Mouse (Mus musculus) midbrain, embryonic 14.5 days (tissue): ENCODE data around the gene Pycr1. TPM values are rescaled to one million over a fixed set of nuclear protein-coding genes. Genes with fewer than 3 reads are reported as not detected.
A peak's percentile ranks its signal among the peaks of the same experiment; 100 is the strongest.

ENCODE experiments used
- ATAC-seq: fragments of 200-750 bp; cut with Nextera tagmentation; 2 replicates; pipeline ENCODE4 v1.8.0; 2017; ENCODE audit warnings: moderate number of reproducible peaks, moderate library complexity; ENCODE audit not compliant: low FRiP score, low TSS enrichment
- DNase-seq: peaks from one replicate; pipeline ENCODE4 v3.0.0-alpha.2; 2015
- H3K27ac ChIP-seq: fragments of 300-500 bp; sonication (generic); replicated peaks from 2 replicates; pipeline ENCODE4 v1.5.1; 2014; ENCODE audit warnings: mild to moderate bottlenecking, low read depth, low read length, moderate library complexity
- H3K27me3 ChIP-seq: fragments of 300-500 bp; sonication (generic); 2 replicates; pipeline ENCODE4 v1.6.1; 2014; ENCODE audit warnings: low read length, control low read depth, mixed read lengths; ENCODE audit not compliant: control insufficient read depth, insufficient read depth
- H3K36me3 ChIP-seq: fragments of 300-500 bp; sonication (generic); 2 replicates; pipeline ENCODE4 v1.6.1; 2014; ENCODE audit warnings: low read length, control low read depth; ENCODE audit not compliant: control insufficient read depth, insufficient read depth
- H3K4me1 ChIP-seq: fragments of 300-500 bp; sonication (generic); 2 replicates; pipeline ENCODE4 v1.6.1; 2014; ENCODE audit warnings: mild to moderate bottlenecking, antibody characterized with exemption, low read length, control low read depth; ENCODE audit not compliant: control insufficient read depth, insufficient read depth
- H3K4me2 ChIP-seq: fragments of 300-500 bp; sonication (generic); 2 replicates; pipeline ENCODE4 v1.6.1; 2014; ENCODE audit warnings: mild to moderate bottlenecking, low read length, moderate library complexity
- H3K4me3 ChIP-seq: fragments of 300-500 bp; sonication (generic); replicated peaks from 2 replicates; pipeline ENCODE4 v1.5.1; 2014; ENCODE audit warnings: low read depth, low read length
- H3K9ac ChIP-seq: fragments of 300-500 bp; sonication (generic); replicated peaks from 2 replicates; pipeline ENCODE4 v1.6.1; 2014; ENCODE audit warnings: mild to moderate bottlenecking, low read length, moderate library complexity
- H3K9me3 ChIP-seq: fragments of 300-500 bp; sonication (generic); 2 replicates; pipeline ENCODE4 v1.6.1; 2016; ENCODE audit warnings: low read length, control low read depth, mixed read lengths; ENCODE audit not compliant: control insufficient read depth
- WGBS: fragments of 180-500 bp; shearing (Covaris S2); extraction: QIAGEN DNeasy Blood & Tissue Kit; methylation state at CpG from one replicate; pipeline ENCODE4 v1.1.7; 2014; 5-methylcytosine and 5-hydroxymethylcytosine counted together
- polyA plus RNA-seq: library from polyadenylated mRNA; unstranded; fragments of >200 nt; fragmentation: Nextera tagmentation; extraction: Ambion mirVana; gene quantifications from 2 replicates; pipeline ENCODE4 v1.2.1, GENCODE M21; 2014

Pycr1 gene
- polyA plus RNA-seq, 1 experiment from 2014 or later: 18.5 TPM

DNA sequence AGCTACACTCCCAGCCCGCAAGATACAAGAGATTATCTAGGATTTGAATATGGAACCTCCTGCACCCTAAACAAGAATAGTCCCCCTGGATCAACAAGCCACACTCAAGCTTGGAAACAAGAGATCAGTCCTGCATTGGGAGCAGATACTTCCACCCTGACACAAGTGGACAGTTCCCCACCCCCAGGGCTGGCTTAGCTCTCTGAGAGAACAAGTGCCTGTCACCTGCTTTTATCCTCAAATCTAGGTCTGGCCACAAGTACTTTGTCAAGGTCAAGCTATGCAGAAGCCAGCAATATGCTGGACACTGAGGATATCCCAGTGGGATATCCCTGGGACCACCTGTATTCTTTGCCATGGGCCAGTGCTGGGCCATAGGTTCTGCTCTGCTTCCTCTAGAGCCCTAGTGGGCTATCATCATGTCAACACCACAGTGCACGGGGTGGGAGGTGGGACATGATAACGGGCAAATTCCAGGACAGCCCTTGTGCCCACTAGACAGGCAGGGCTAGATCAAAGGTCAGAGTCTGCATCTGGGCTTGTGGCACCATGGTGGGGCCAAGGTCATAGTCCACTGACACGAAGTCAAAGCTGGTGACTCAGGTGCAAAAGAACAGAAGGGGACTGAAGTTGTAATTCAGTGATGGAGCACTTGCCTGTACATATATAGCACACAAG lies 26.8 kb downstream of the Pycr1 start:
- Histone ChIP-seq H3K27me3 (no peaks in the 10 kb centered on the region), H3K4me3 (peak overlapping the region; percentile 62), H3K4me2 (peak overlapping the region; percentile 72), H3K4me1 (peaks cover 7% of the 10 kb centered on the region), H3K36me3 (peaks cover 65% of the 10 kb centered on the region), H3K9ac (peak overlapping the region; percentile 75), H3K9me3 (no peaks in the 10 kb centered on the region), H3K27ac (peak overlapping the region; percentile 83)
- ATAC-seq: no peak
- 44% methylated on average over 4 of the region's 4 CpGs for WGBS
- no peak for DNase-seq

DNA sequence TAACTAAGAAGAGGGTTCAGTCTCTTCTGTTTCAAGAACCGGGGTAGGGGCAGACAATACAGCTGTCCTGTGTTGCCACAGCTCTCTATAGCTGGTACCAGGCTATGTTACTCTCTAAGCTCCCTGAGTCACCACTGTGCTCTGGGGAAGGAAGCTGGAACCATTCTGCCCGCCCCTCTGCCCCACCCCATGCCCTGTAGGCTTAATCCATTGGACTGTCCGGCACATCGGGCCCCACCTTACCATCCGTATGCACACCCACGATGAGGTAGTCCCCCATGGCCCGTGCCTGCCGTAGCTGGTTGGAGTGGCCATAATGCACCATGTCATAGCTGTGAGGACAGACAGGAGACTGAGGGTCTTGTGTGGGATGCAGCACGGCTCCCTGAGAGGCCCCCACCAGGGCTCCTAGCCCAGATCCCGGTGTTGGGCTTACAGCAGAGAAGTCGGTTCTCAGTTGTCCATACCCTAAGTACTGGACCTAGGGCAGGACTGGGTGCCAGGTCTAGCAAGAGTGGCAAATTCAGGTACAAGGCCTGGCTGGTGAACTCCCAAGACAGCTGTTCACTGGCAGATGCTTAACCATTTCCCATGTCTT lies 27.9 kb downstream of the Pycr1 start:
- Histone ChIP-seq H3K4me2 (no peak overlapping the region), H3K27me3 (no peaks in the 10 kb centered on the region), H3K4me1 (peaks cover 7% of the 10 kb centered on the region), H3K9me3 (no peaks in the 10 kb centered on the region), H3K27ac (no peak overlapping the region), H3K9ac (no peak overlapping the region), H3K4me3 (no peak overlapping the region), H3K36me3 (peaks cover 65% of the 10 kb centered on the region)
- DNase-seq (no peak), ATAC-seq (no peak)
- 89% methylated on average over 11 of the region's 11 CpGs for WGBS

DNA sequence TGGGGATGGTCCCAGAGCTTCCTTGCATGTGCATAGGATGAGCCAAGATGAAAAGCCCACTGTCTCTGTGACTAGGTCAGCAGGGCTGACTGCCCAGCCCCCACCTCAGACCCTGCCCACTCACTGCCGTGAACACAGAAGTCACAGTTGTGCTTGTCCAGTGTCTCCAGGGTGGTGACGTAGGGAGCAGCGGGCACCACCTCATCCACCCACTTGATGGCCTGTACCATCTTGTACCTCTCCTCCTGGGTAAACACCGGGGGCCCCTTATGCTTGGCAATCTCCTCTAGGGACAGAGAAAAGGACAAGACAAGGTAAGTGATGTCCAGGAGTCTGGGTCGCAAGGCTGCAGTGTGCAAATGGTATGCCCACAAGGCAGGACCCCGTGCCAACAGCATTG lies 28.4 kb downstream of the Pycr1 start:
- Histone ChIP-seq H3K36me3 (peaks cover 65% of the 10 kb centered on the region), H3K4me2 (no peak overlapping the region), H3K4me1 (peaks cover 7% of the 10 kb centered on the region), H3K9ac (no peak overlapping the region), H3K27me3 (no peaks in the 10 kb centered on the region), H3K4me3 (no peak overlapping the region), H3K27ac (no peak overlapping the region), H3K9me3 (no peaks in the 10 kb centered on the region)
- WGBS: 93% methylated on average over 6 of the region's 6 CpGs
- DNase-seq (no peak), ATAC-seq (no peak)

DNA sequence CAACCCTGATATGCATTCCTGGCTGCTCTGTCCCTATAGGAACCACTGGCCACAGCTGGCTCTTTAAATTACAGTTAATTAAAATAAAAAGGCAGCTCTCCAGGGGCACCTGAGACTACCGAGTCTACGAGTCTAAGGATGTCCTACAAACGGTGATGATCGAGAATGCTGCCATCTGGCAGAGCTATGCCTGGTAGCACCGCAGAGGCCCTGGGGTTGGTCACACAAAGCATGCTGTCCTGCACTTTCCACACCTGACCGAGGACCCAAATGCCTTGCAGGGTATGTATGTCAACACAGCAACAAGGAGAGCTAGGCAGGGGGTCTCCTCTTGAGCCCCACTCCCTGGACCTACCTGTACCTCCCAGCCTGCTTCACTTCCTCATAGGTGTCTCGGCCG lies 29.6 kb downstream of the Pycr1 start:
- Histone ChIP-seq H3K4me3 (no peak overlapping the region), H3K27me3 (no peaks in the 10 kb centered on the region), H3K9me3 (no peaks in the 10 kb centered on the region), H3K4me1 (peaks cover 7% of the 10 kb centered on the region), H3K4me2 (no peak overlapping the region), H3K9ac (no peak overlapping the region), H3K27ac (no peak overlapping the region), H3K36me3 (peaks cover 64% of the 10 kb centered on the region)
- no peak for DNase-seq
- ATAC-seq: no peak
- 85% methylated on average over 8 of the region's 8 CpGs for WGBS

DNA sequence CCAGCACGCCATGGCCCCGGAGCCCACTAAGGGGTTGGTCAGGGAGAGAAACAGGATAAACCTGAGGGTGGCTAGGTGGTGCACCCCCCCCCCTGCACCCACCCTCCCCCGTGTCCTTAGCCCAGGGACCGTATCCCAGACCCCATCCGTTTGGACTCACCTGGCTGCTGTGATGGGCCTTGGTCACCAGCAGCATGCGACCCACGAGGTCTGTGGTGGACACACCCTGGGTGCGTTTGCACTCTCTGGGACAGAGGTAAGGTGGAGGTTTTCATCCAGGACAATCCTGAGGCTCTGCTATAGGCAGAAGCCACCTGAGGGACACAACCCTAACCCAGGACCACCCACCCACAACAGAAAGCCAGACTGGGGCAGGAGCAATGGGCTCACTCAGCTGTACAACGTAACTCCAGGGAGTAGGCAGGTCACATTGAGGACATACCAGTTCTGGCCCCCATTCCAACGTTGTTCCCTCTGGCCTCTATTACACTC lies 30.0 kb downstream of the Pycr1 start:
- H3K4me1 ChIP-seq: peaks cover 7% of the 10 kb centered on the region
- no peak overlapping the region for H3K4me2 ChIP-seq
- WGBS: 90% methylated on average over 10 of the region's 10 CpGs
- no peak for DNase-seq
- H3K4me3 ChIP-seq: no peak overlapping the region
- no peaks in the 10 kb centered on the region for H3K27me3 ChIP-seq
- peaks cover 59% of the 10 kb centered on the region for H3K36me3 ChIP-seq
- ATAC-seq: no peak
- H3K9ac ChIP-seq: no peak overlapping the region
- H3K27ac ChIP-seq: no peak overlapping the region
- no peaks in the 10 kb centered on the region for H3K9me3 ChIP-seq

DNA sequence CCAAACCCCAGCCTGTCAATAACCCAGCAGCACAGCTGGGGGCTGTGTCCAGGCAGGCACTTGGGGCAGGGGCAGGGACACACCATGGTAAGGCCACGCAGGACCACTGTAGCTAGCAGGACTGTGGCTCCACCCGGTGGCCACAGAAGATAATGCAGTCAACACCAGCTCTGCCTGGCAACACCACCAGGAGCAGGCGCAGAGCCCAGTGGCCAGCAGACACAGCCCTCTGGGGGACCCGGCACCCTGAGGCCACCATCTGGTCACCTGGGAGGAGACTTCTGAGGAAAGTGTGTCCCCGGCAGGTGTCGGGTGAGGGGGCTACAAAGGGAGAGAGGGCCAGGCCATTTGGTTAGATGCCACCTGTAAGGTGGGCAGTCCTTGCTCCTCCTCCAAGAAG lies 30.8 kb downstream of the Pycr1 start:
- H3K9me3 ChIP-seq: no peaks in the 10 kb centered on the region
- H3K4me3 ChIP-seq: no peak overlapping the region
- H3K4me1 ChIP-seq: peaks cover 7% of the 10 kb centered on the region
- no peak overlapping the region for H3K4me2 ChIP-seq
- DNase-seq (peak; percentile 74), ATAC-seq (0 out of 2 replicates have a peak, but pooled peaks have one; percentile 21)
- H3K9ac ChIP-seq: no peak overlapping the region
- no peak overlapping the region for H3K27ac ChIP-seq
- WGBS: 49% methylated on average over 6 of the region's 6 CpGs
- peaks cover 54% of the 10 kb centered on the region for H3K36me3 ChIP-seq
- H3K27me3 ChIP-seq: no peaks in the 10 kb centered on the region

DNA sequence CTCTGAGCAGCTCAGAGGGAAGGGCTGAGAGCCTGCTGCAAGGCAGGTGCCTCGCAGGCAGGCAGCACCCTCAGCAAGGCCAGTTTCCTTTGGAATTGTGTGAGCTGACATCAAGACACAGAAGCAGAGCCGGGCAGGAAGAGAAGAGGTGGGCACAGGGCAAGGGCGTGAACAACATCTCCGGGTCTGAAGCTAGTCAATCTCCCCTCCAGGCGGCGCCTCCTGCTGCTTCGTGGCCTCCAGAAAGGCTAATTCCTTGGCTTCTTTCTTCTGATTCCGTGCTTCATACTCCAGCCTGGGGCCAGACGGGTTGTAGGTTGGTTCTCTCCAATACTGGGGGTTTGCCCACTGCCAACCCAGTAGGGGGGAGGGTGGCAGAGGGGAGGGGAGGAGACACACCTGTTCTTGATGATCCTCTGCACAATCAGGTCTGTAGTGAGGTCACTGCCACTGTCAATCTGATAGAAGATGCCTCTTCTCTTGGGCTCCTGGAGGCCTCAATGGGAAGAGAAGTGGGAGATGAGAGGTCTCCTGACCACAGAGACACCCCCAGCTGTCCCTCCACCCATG lies 33.0 kb downstream of the Pycr1 start:
- Histone ChIP-seq H3K9me3 (no peaks in the 10 kb centered on the region), H3K4me1 (no peaks in the 10 kb centered on the region), H3K27ac (no peak overlapping the region), H3K27me3 (no peaks in the 10 kb centered on the region), H3K4me2 (no peak overlapping the region), H3K4me3 (no peak overlapping the region), H3K36me3 (peaks cover 71% of the 10 kb centered on the region), H3K9ac (no peak overlapping the region)
- DNase-seq: no peak
- WGBS: 83% methylated on average over 9 of the region's 9 CpGs
- no peak for ATAC-seq

DNA sequence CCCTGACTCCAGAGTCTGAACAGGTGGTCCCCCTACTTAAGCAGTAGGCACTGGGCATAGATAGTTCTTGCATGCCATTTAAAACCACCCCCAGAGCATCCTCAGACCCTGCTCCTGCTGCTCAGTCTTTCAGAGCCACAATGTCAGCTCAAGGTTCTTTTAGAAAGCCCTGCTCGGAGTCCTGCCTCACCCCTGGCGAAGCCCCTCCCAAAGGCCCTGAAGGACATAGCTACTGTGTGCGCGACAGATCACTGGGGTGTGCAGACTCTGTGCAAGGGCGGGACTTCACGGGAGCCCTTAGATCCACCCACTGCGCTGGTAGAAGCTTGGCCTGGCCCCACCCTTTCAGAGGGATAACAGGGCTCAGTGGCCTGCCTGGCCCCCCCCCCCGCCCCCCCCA lies 34.3 kb downstream of the Pycr1 start:
- H3K27ac ChIP-seq: no peak overlapping the region
- no peak overlapping the region for H3K9ac ChIP-seq
- WGBS: 32% methylated on average over 8 of the region's 8 CpGs
- no peak overlapping the region for H3K4me2 ChIP-seq
- ATAC-seq (no peak), DNase-seq (no peak)
- no peaks in the 10 kb centered on the region for H3K27me3 ChIP-seq
- peaks cover 80% of the 10 kb centered on the region for H3K36me3 ChIP-seq
- H3K4me1 ChIP-seq: no peaks in the 10 kb centered on the region
- H3K9me3 ChIP-seq: no peaks in the 10 kb centered on the region
- H3K4me3 ChIP-seq: no peak overlapping the region
